Mouse (Mus musculus) ES-E14 (cell line): ENCODE results near the gene Cib1. TPM values are rescaled to one million over a fixed set of nuclear protein-coding genes. Genes with fewer than 3 reads are reported as not detected.

ENCODE experiments used
- DNase-seq: peaks from one replicate; pipeline ENCODE4 v3.0.0-alpha.2; 2013; ENCODE audit warnings: low read depth, low spot score
- H3K27ac ChIP-seq: 2 replicates; pipeline ENCODE4 v1.5.1; 2012; ENCODE audit warnings: low read depth, mild to moderate bottlenecking, low read length, moderate library complexity, mixed read lengths; ENCODE audit not compliant: poor library complexity, insufficient read depth, severe bottlenecking
- H3K36me3 ChIP-seq: 2 replicates; pipeline ENCODE4 v1.6.1; 2012; ENCODE audit warnings: mild to moderate bottlenecking, low read length, moderate library complexity, mixed read lengths; ENCODE audit not compliant: control insufficient read depth, poor library complexity, insufficient read depth, severe bottlenecking
- H3K4me1 ChIP-seq, 2 experiments: fragments of 150-350 bp in 1 of 2; sonication (generic) in 1 of 2; 2 replicates each; pipeline ENCODE4 v1.6.1; 2012; ENCODE audit warnings: low read length in 2 of 2, mild to moderate bottlenecking in 1 of 2, mixed read lengths in 1 of 2; ENCODE audit not compliant: control insufficient read depth in 2 of 2, insufficient read depth in 2 of 2, poor library complexity in 1 of 2
- H3K4me3 ChIP-seq, 2 experiments: fragments of 150-350 bp in 1 of 2; sonication (generic) in 1 of 2; 2 replicates each; pipeline ENCODE4 v1.5.1; 2012; ENCODE audit warnings: low read length in 2 of 2, low read depth in 1 of 2, mild to moderate bottlenecking in 1 of 2, mixed read lengths in 1 of 2; ENCODE audit not compliant: insufficient read depth in 1 of 2, poor library complexity in 1 of 2, severe bottlenecking in 1 of 2
- H3K9ac ChIP-seq: 2 replicates; pipeline ENCODE4 v1.6.1; 2012; ENCODE audit warnings: low read depth, mild to moderate bottlenecking, low read length, mixed read lengths; ENCODE audit not compliant: poor library complexity, insufficient read depth, severe bottlenecking
- H3K9me3 ChIP-seq: fragments of 150-350 bp; sonication (generic); 2 replicates; pipeline ENCODE4 v1.6.1; 2012; ENCODE audit warnings: low read depth, mild to moderate bottlenecking, low read length; ENCODE audit not compliant: control insufficient read depth, insufficient read depth
- CHD2 ChIP-seq: IDR thresholded peaks from 2 replicates; pipeline ENCODE4 v1.6.1; 2014; ENCODE audit warnings: mild to moderate bottlenecking, low read depth, low read length, inconsistent platforms
- HCFC1 ChIP-seq: IDR thresholded peaks from 2 replicates; pipeline ENCODE4 v1.6.1; 2012; ENCODE audit warnings: low read length, inconsistent platforms, borderline replicate concordance; ENCODE audit not compliant: insufficient read depth
- MAFK ChIP-seq: IDR thresholded peaks from 2 replicates; pipeline ENCODE4 v1.6.1; 2014; ENCODE audit warnings: mild to moderate bottlenecking, low read depth, low read length, inconsistent platforms; ENCODE audit not compliant: insufficient read depth
- ZC3H11A ChIP-seq: IDR thresholded peaks from 2 replicates; pipeline ENCODE4 v1.6.1; 2012; ENCODE audit warnings: low read depth, mild to moderate bottlenecking, inconsistent platforms, low read length, borderline replicate concordance
- ZNF384 ChIP-seq: IDR thresholded peaks from 2 replicates; pipeline ENCODE4 v1.6.1; 2012; ENCODE audit warnings: low read depth, low read length, inconsistent platforms
- in situ Hi-C, 2 experiments: fragments of 600-800 bp; cut with MboI; formaldehyde crosslinking; loops; one replicate each; pipeline ENCODE4 v1.15.1; 2025; ENCODE audit warnings: low sequenced_read_pairs in 2 of 2, inconsistent platforms in 1 of 2; ENCODE audit not compliant: unreplicated experiment in 2 of 2
- total RNA-seq: library from RNA; depleted of rRNA; stranded (reverse); fragments of 300-350 nt; gene quantifications from 2 replicates; pipeline ENCODE4 v1.2.3, GENCODE M21; 2012; rRNA removed

The Cib1 gene
- total RNA-seq, 1 experiment = 59.7 TPM

DNA sequence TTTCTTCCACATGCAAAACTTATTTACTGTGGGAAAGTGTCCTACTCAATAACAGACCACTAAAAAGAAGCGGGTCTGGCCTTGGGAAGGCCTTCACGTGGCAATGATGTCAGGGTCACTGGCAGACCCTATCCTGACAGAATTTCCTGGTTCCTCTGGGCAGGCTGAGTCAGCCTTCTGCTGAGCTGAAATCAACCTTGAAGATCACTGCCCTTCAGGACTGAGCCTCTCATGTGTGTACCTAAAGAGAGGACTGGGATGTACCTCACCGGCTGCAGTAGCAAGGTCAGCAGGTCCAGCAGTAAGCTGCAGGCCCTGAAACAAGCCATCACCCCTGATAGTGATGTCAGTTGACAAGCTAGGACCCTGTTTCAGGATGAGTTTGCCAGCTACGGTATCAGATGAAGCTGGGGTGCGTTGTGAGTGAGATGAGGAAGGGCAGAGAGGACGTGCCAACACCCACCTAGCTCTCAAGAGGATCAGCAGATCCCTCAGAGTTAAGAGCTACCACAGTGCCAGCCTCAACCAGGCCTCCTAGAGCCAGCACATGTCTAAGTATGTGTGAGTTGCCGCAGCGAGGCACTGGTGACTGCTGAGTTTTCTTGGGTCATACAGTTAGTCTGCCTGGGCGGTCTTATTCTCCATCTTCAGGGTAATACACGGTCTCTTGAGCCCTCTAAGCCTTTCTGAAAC, 54.4 kb downstream of the Cib1 start:
- TF ChIP-seq CHD2 = no peak
- TF ChIP-seq MAFK = no peak
- TF ChIP-seq HCFC1 = no peak
- no peak for TF ChIP-seq ZC3H11A
- TF ChIP-seq ZNF384 = no peak
- H3K4me3 ChIP-seq = no peak overlapping the region
- H3K27ac ChIP-seq = no peak overlapping the region
- in situ Hi-C loops = no loop called here
- no peaks in the 10 kb centered on the region for H3K9me3 ChIP-seq
- H3K4me1 ChIP-seq = peaks cover 0 to 2% of the 10 kb centered on the region in 2 experiments; a peak in 1 of 4 replicates
- DNase-seq = no peak
- H3K36me3 ChIP-seq = no peaks in the 10 kb centered on the region
- H3K9ac ChIP-seq = no peak overlapping the region

DNA sequence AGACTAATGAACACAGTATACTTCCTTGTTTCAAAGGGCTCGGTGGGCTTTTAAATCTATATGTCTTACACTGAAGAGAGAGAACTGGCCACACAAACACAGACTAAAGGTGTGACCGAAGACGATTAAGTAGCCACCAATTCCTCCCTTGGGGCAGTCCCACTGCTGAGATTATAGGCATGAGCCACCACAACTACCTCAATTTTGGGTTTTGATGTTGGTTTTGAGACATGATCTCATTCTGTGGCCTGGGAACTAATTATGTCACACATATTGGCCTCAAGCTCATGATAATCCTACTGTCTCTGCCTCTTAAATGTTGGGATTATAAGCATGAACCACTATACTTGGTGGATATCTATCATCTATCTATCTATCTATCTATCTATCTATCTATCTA, 55.2 kb downstream of the Cib1 start:
- no peak for DNase-seq
- Histone ChIP-seq H3K4me1 (peaks cover 0 to 2% of the 10 kb centered on the region in 2 experiments; a peak in 1 of 4 replicates), H3K9ac (no peak overlapping the region), H3K36me3 (no peaks in the 10 kb centered on the region), H3K4me3 (no peak overlapping the region), H3K9me3 (no peaks in the 10 kb centered on the region), H3K27ac (no peak overlapping the region)
- in situ Hi-C loops = no loop called here
- TF ChIP-seq HCFC1 = no peak
- no peak for TF ChIP-seq ZNF384
- TF ChIP-seq CHD2 = no peak
- no peak for TF ChIP-seq ZC3H11A
- TF ChIP-seq MAFK = no peak

Other genes with a start within 250 kb of the Cib1 start
- gene Zfp710, start 208.0 kb downstream of the Cib1 start, total RNA-seq = 39.8 and 54.2 TPM in 2 replicates
- 108 and 146 TPM in 2 replicates for gene Idh2, start 117.4 kb downstream of the Cib1 start, total RNA-seq
- 50.1 and 106 TPM in 2 replicates for gene Sema4b, start 46.0 kb downstream of the Cib1 start, total RNA-seq
- 4.4 and 4.5 TPM in 2 replicates for gene Gdpgp1, start 52 bp upstream of the Cib1 start, total RNA-seq
- gene Ttll13, start 13.6 kb upstream of the Cib1 start, total RNA-seq = 1.4 and 2.8 TPM in 2 replicates
- 37.8 and 45.2 TPM in 2 replicates for gene Ngrn, start 28.4 kb upstream of the Cib1 start, total RNA-seq
- 21.1 and 30.4 TPM in 2 replicates for gene Vps33b, start 36.8 kb upstream of the Cib1 start, total RNA-seq
- gene Prc1, start 61.6 kb upstream of the Cib1 start, total RNA-seq = 91.0 and 103 TPM in 2 replicates
- 16.4 and 27.6 TPM in 2 replicates for gene Rccd1, start 91.6 kb upstream of the Cib1 start, total RNA-seq
- gene Unc45a, start 108.2 kb upstream of the Cib1 start, total RNA-seq = 52.0 and 54.1 TPM in 2 replicates
- 11.4 and 14.3 TPM in 2 replicates for gene Hddc3, start 110.3 kb upstream of the Cib1 start, total RNA-seq
- gene Man2a2, start 138.6 kb upstream of the Cib1 start, total RNA-seq = 14.6 and 19.8 TPM in 2 replicates
- gene Fes, start 155.1 kb upstream of the Cib1 start, total RNA-seq = 2.1 and 4.5 TPM in 2 replicates
- gene Furin, start 172.6 kb upstream of the Cib1 start, total RNA-seq = 16.1 and 17.7 TPM in 2 replicates